Comparison of ENCODE assay signal across 21 mouse cellular contexts in the genomic region with DNA sequence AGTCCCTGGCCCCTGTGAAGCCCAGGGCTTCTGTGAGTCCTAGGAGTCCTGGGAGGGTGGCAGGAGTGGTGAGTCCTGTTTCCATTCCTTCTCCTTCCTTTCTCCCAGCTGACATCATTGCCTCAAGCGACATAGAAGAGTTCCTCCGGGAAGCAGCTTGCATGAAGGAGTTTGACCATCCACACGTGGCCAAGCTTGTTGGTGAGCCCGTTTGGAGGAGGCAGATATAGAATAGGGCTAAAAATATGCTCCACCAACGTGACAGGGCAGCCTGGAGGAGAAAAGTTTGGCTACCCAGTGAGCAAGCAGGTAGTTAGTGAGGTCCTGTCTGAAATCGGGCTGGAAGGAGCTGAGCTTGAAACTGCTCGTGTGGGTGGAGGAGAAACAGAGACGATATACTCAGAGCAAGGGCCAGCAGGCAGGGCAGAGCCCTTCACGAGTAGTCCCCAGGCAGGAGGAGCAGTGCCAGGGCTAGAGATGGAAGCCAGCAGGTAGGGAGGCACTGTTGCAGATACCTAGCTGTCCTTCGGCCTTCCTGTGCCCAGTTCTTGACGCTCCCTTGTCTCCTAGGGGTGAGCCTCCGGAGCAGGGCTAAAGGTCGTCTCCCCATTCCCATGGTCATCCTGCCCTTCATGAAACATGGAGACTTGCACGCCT. TPM values are rescaled to one million over a fixed set of nuclear protein-coding genes. Genes with fewer than 3 reads are reported as not detected.
DNase-seq lines count a peak whose midpoint lies in the region; ATAC-seq lines count a peak whose summit lies in the region.
"Had no signal": no experiment of that assay in that cellular context is flagged by ENCODE, and none has a peak within 500 bp of the region (broad histone marks: within the 10 kb centered on the region; RNA-seq: fewer than 3 reads in every experiment).

No protein-coding gene starts in this region.

- intact Hi-C loops in left cerebral cortex, postnatal 14 days (cut with DNase I): no loop called here
- intact Hi-C loops in left cerebral cortex, postnatal 4 days (cut with DNase I): no loop called here
- intact Hi-C loops in left cerebral cortex, postnatal 36 days (cut with DNase I): loop anchor here (1.0 kb wide), 1 partner anchor 10 kb away; no protein-coding TSS in a partner anchor

- DNase-seq in frontal cortex, postnatal 25 days (ENCODE audit: low spot score in 2 of 2): no peak
- DNase-seq in left cerebral cortex, postnatal 14 days (ENCODE audit: low spot score in 2 of 2): peak; percentile 36 to 78
- DNase-seq in left cerebral cortex, postnatal 4 days: no peak
- peak; percentile 73 for DNase-seq in cerebellum, adult 9-11 months
- DNase-seq in left cerebral cortex, postnatal 36 days (ENCODE audit: low spot score in 2 of 2): peak; percentile 68 to 70
- no peak for DNase-seq in kidney, postnatal 10 days
- DNase-seq in gastrocnemius, postnatal 25 days: no peak
- DNase-seq: B cell, adult 2 months; gastrocnemius, adult 2 months; heart, postnatal 36 days; kidney, adult 2 months; lung, postnatal 4 days; midbrain, embryonic 14.5 days; retina, postnatal 1 day; spleen, adult 18-20 months had no signal

- peak; percentile 71 for ATAC-seq in frontal cortex, adult (ENCODE audit: low TSS enrichment)
- ATAC-seq: forebrain, embryonic 16.5 days; inflammation-experienced regulatory T-cells, adult 6 months; Patski had no signal

RNA-seq across cellular contexts. Expression of a gene that starts 14.1 kb away (rescaled TPM):
- total RNA-seq in left cerebral cortex, postnatal 14 days (2021): 100 to 1,000 TPM; 117 to 119 TPM
- 10 to 100 TPM; 40.9 to 50.9 TPM for total RNA-seq in left cerebral cortex, postnatal 4 days (2021)
- 100 to 1,000 TPM; 191 to 198 TPM for total RNA-seq in left cerebral cortex, postnatal 36 days (2021)
- under 1 TPM; 0.61 to 0.67 TPM for total RNA-seq in gastrocnemius, postnatal 25 days (2021)
- total RNA-seq: megakaryocyte-erythroid progenitor cell, adult 5-6 weeks had no signal

RNA-seq across cellular contexts. Expression of a gene that starts 24.3 kb away (rescaled TPM):
- total RNA-seq in left cerebral cortex, postnatal 14 days (2021): 10 to 100 TPM; 17.5 to 18.8 TPM
- 10 to 100 TPM; 17.6 to 18.4 TPM for total RNA-seq in left cerebral cortex, postnatal 4 days (2021)
- total RNA-seq in left cerebral cortex, postnatal 36 days (2021): 10 to 100 TPM; 19.4 to 20.6 TPM
- total RNA-seq in gastrocnemius, postnatal 25 days (2021): 10 to 100 TPM; 14.4 to 16.4 TPM

RNA-seq across cellular contexts. Expression of a gene that starts 51.4 kb away (rescaled TPM):
- 10 to 100 TPM; 12.4 to 13.5 TPM for total RNA-seq in left cerebral cortex, postnatal 14 days (2021)
- total RNA-seq in left cerebral cortex, postnatal 4 days (2021): 1 to 10 TPM; 1.3 to 2.3 TPM
- total RNA-seq in left cerebral cortex, postnatal 36 days (2021): 10 to 100 TPM; 18.8 to 23.4 TPM
- not detected for total RNA-seq in gastrocnemius, postnatal 25 days (2021)
- total RNA-seq: gastrocnemius, adult 2 months; heart, postnatal 36 days; liver, adult 2 months; megakaryocyte-erythroid progenitor cell, adult 5-6 weeks had no signal

Comparison
In these comparisons a context has a peak if more than half of its experiments do, and no peak if none do; other contexts are left out.
1. DNase-seq: peak in left cerebral cortex, postnatal 14 days (2 of 2), cerebellum, adult 9-11 months (single experiment) and left cerebral cortex, postnatal 36 days (2 of 2); none in frontal cortex, postnatal 25 days (0 of 2), left cerebral cortex, postnatal 4 days (single experiment), kidney, postnatal 10 days (single experiment) and gastrocnemius, postnatal 25 days (single experiment).
2. RNA of a gene that starts 51.4 kb away (total RNA-seq): 18.8 to 23.4 TPM in left cerebral cortex, postnatal 36 days and 12.4 to 13.5 TPM in left cerebral cortex, postnatal 14 days; 1.3 to 2.3 TPM in left cerebral cortex, postnatal 4 days and not detected in gastrocnemius, postnatal 25 days; every median in the first group is over 4 times any median in the second.
3. RNA of a gene that starts 14.1 kb away (total RNA-seq): 191 to 198 TPM in left cerebral cortex, postnatal 36 days, 117 to 119 TPM in left cerebral cortex, postnatal 14 days and 40.9 to 50.9 TPM in left cerebral cortex, postnatal 4 days; 0.61 to 0.67 TPM in gastrocnemius, postnatal 25 days; every median in the first group is over 10 times any median in the second.